Mouse (Mus musculus): ENCODE measurements around the gene Dip2c. TPM values are rescaled to one million over a fixed set of nuclear protein-coding genes. Genes with fewer than 3 reads are reported as not detected.

The Dip2c gene
- total RNA-seq, 1 experiment = 10.6 TPM

GRCm38 (mm10) chr13:9388017-9388416 is 111.7 kb downstream of the Dip2c start:
- Histone ChIP-seq H3K27ac (ENCODE audit: insufficient read depth, low read depth, low read length, poor library complexity, severe bottlenecking) (no peak overlapping the region), H3K36me3 (ENCODE audit: control insufficient read depth, insufficient read depth, low read length, poor library complexity, severe bottlenecking) (no peaks in the 10 kb centered on the region), H3K4me3 (ENCODE audit: insufficient read depth in 1 of 2, low read depth in 1 of 2, low read length in 2 of 2, poor library complexity in 1 of 2, severe bottlenecking in 1 of 2) (peak overlapping the region in 1 of 2 experiments; percentile 44; a peak in 1 of 4 replicates), H3K9me3 (ENCODE audit: control insufficient read depth, insufficient read depth, low read depth, low read length) (no peaks in the 10 kb centered on the region), H3K9ac (ENCODE audit: insufficient read depth, low read depth, low read length, poor library complexity, severe bottlenecking) (0 out of 2 replicates have a peak overlapping the region, but pooled peaks have one; percentile 43), H3K4me1 (ENCODE audit: control insufficient read depth in 2 of 2, insufficient read depth in 2 of 2, low read length in 2 of 2, poor library complexity in 1 of 2) (peaks cover 0 to 5% of the 10 kb centered on the region in 2 experiments; a peak in 2 of 4 replicates)
- no peak for DNase-seq (ENCODE audit: low read depth, low spot score)
- TF ChIP-seq MAFK (IDR thresholded peaks at IDR 0.05; ENCODE audit: insufficient read depth, low read depth, low read length) = no peak
- no peak for TF ChIP-seq ZNF384 (IDR thresholded peaks at IDR 0.05; ENCODE audit: low read depth, low read length)
- TF ChIP-seq CHD2 (IDR thresholded peaks at IDR 0.05; ENCODE audit: low read depth, low read length) = no peak
- no peak for TF ChIP-seq HCFC1 (IDR thresholded peaks at IDR 0.05; ENCODE audit: borderline replicate concordance, insufficient read depth, low read length)
- TF ChIP-seq ZC3H11A (IDR thresholded peaks at IDR 0.05; ENCODE audit: borderline replicate concordance, low read depth, low read length) = no peak
- in situ Hi-C loops (cut with MboI; ENCODE audit: low sequenced_read_pairs in 2 of 2, unreplicated experiment in 2 of 2) = no loop called here

DNA sequence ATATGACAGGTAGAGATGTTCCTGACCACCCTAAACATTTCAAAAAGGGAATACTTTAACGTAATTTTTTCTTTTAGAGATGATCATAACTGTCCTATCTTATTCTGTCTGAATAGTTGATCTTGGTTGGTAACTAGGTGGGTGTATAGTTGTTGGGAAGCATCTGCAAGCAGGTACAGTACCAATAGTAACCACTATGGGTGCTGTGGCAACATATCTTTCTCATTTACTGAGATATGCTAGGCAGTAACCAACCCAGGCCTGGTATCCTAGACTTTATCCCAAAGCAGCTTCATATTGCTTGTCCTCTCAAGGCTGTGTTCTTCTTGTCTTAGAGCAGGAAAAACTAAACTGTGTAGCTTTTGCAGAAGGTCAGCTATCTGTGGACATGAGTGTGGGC is 113.0 kb downstream of the Dip2c start:
- in situ Hi-C loops (cut with MboI; ENCODE audit: low sequenced_read_pairs in 2 of 2, unreplicated experiment in 2 of 2) = no loop called here
- no peaks in the 10 kb centered on the region for H3K9me3 ChIP-seq (ENCODE audit: control insufficient read depth, insufficient read depth, low read depth, low read length)
- no peaks in the 10 kb centered on the region for H3K36me3 ChIP-seq (ENCODE audit: control insufficient read depth, insufficient read depth, low read length, poor library complexity, severe bottlenecking)

DNA sequence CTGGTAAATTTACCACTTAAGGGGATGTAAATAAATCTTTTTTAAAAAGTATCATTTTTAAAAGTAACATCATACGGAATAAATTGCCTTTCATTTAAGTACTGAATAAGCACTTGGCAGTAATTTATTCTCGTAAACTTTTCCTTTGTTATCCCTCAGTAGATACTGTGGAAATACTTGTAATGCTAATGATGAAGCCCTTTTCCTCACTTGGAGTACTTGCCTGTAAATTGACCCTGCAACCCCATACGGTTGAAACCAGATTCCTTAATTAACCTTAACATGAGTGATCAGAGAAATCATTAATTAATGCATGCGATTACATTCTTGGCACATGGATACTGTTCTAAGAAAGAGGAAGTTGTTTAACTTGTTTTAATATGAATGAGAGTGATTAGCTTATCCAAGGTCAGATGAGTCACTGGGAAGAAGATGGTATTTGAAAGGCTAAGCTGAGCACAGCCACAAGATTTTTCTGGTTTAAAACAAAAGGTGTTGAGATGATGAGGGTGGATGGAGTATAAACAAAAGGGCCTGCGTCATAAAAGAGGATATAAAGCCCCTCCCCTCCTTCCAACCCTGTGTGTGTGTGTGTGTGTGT is 114.0 kb downstream of the Dip2c start:
- in situ Hi-C loops (cut with MboI; ENCODE audit: low sequenced_read_pairs in 2 of 2, unreplicated experiment in 2 of 2) = no loop called here
- H3K4me1 ChIP-seq (ENCODE audit: control insufficient read depth in 2 of 2, insufficient read depth in 2 of 2, low read length in 2 of 2, poor library complexity in 1 of 2) = peaks cover 0 to 5% of the 10 kb centered on the region in 2 experiments; a peak in 2 of 4 replicates
- no peak overlapping the region for H3K27ac ChIP-seq (ENCODE audit: insufficient read depth, low read depth, low read length, poor library complexity, severe bottlenecking)
- TF ChIP-seq ZC3H11A (IDR thresholded peaks at IDR 0.05; ENCODE audit: borderline replicate concordance, low read depth, low read length) (no peak), CHD2 (IDR thresholded peaks at IDR 0.05; ENCODE audit: low read depth, low read length) (peak; percentile 59; the same call in 1 of the 2 replicates), ZNF384 (IDR thresholded peaks at IDR 0.05; ENCODE audit: low read depth, low read length) (no peak), MAFK (IDR thresholded peaks at IDR 0.05; ENCODE audit: insufficient read depth, low read depth, low read length) (no peak), HCFC1 (IDR thresholded peaks at IDR 0.05; ENCODE audit: borderline replicate concordance, insufficient read depth, low read length) (no peak)
- no peak overlapping the region for H3K4me3 ChIP-seq (ENCODE audit: insufficient read depth in 1 of 2, low read depth in 1 of 2, low read length in 2 of 2, poor library complexity in 1 of 2, severe bottlenecking in 1 of 2)
- peak; percentile 43 for DNase-seq (ENCODE audit: low read depth, low spot score)
- no peaks in the 10 kb centered on the region for H3K9me3 ChIP-seq (ENCODE audit: control insufficient read depth, insufficient read depth, low read depth, low read length)
- H3K36me3 ChIP-seq (ENCODE audit: control insufficient read depth, insufficient read depth, low read length, poor library complexity, severe bottlenecking) = no peaks in the 10 kb centered on the region
- no peak overlapping the region for H3K9ac ChIP-seq (ENCODE audit: insufficient read depth, low read depth, low read length, poor library complexity, severe bottlenecking)

More for the DNA sequence above, 113.0 kb downstream of the Dip2c start:
- no peak overlapping the region for H3K4me3 ChIP-seq (ENCODE audit: insufficient read depth in 1 of 2, low read depth in 1 of 2, low read length in 2 of 2, poor library complexity in 1 of 2, severe bottlenecking in 1 of 2)
- H3K27ac ChIP-seq (ENCODE audit: insufficient read depth, low read depth, low read length, poor library complexity, severe bottlenecking) = no peak overlapping the region
- no peak for DNase-seq (ENCODE audit: low read depth, low spot score)
- H3K9ac ChIP-seq (ENCODE audit: insufficient read depth, low read depth, low read length, poor library complexity, severe bottlenecking) = no peak overlapping the region
- TF ChIP-seq ZNF384 (IDR thresholded peaks at IDR 0.05; ENCODE audit: low read depth, low read length) (no peak), ZC3H11A (IDR thresholded peaks at IDR 0.05; ENCODE audit: borderline replicate concordance, low read depth, low read length) (no peak), HCFC1 (IDR thresholded peaks at IDR 0.05; ENCODE audit: borderline replicate concordance, insufficient read depth, low read length) (no peak), CHD2 (IDR thresholded peaks at IDR 0.05; ENCODE audit: low read depth, low read length) (no peak), MAFK (IDR thresholded peaks at IDR 0.05; ENCODE audit: insufficient read depth, low read depth, low read length) (no peak)
- H3K4me1 ChIP-seq (ENCODE audit: control insufficient read depth in 2 of 2, insufficient read depth in 2 of 2, low read length in 2 of 2, poor library complexity in 1 of 2) = peaks cover 0 to 5% of the 10 kb centered on the region in 2 experiments; a peak in 2 of 4 replicates

GRCm38 (mm10) chr13:9393470-9393869 is 117.1 kb downstream of the Dip2c start:
- TF ChIP-seq MAFK (IDR thresholded peaks at IDR 0.05; ENCODE audit: insufficient read depth, low read depth, low read length) (no peak), ZNF384 (IDR thresholded peaks at IDR 0.05; ENCODE audit: low read depth, low read length) (no peak), HCFC1 (IDR thresholded peaks at IDR 0.05; ENCODE audit: borderline replicate concordance, insufficient read depth, low read length) (no peak), CHD2 (IDR thresholded peaks at IDR 0.05; ENCODE audit: low read depth, low read length) (no peak), ZC3H11A (IDR thresholded peaks at IDR 0.05; ENCODE audit: borderline replicate concordance, low read depth, low read length) (no peak)
- no peak for DNase-seq (ENCODE audit: low read depth, low spot score)
- Histone ChIP-seq H3K36me3 (ENCODE audit: control insufficient read depth, insufficient read depth, low read length, poor library complexity, severe bottlenecking) (no peaks in the 10 kb centered on the region), H3K4me1 (ENCODE audit: control insufficient read depth in 2 of 2, insufficient read depth in 2 of 2, low read length in 2 of 2, poor library complexity in 1 of 2) (peaks cover 0 to 5% of the 10 kb centered on the region in 2 experiments; a peak in 2 of 4 replicates), H3K9ac (ENCODE audit: insufficient read depth, low read depth, low read length, poor library complexity, severe bottlenecking) (no peak overlapping the region), H3K9me3 (ENCODE audit: control insufficient read depth, insufficient read depth, low read depth, low read length) (no peaks in the 10 kb centered on the region), H3K4me3 (ENCODE audit: insufficient read depth in 1 of 2, low read depth in 1 of 2, low read length in 2 of 2, poor library complexity in 1 of 2, severe bottlenecking in 1 of 2) (no peak overlapping the region), H3K27ac (ENCODE audit: insufficient read depth, low read depth, low read length, poor library complexity, severe bottlenecking) (no peak overlapping the region)
- in situ Hi-C loops (cut with MboI; ENCODE audit: low sequenced_read_pairs in 2 of 2, unreplicated experiment in 2 of 2) = no loop called here

Measured in ES-E14 (cell line).